Mouse (Mus musculus): ENCODE data around the gene Vmn2r57. TPM values are rescaled to one million over a fixed set of nuclear protein-coding genes. Genes with fewer than 3 reads are reported as not detected.
"Not testable (repeated sequence)": the region's sequence is repeated elsewhere in the genome, so short reads cannot be mapped to it uniquely, and the experiment has no call there.

Gene Vmn2r57
- polyA plus RNA-seq (2015; fragmentation: Nextera tagmentation; extraction: Ambion mirVana) = 0.21 and 0.48 TPM in 2 replicates

DNA sequence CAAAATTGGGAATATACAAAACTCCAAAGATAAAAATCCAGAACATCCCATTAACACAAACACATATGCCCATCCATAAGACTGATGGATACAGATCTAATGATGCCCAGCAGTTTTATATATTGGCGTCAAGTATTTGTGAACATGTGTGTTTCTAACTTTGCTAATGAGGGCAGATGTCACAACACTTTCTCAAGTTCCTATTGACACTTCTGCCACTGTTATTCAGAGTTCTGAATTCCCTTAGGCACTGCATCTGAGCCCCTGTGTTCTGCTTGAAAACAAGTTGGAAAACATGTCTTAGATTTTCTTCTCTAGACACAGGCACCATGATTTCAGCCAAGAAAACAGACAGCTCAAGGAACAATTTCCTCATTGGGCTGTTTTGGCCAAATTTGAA, at the start of gene Vmn2r57:
Gene Vmn2r57 (minus strand): TSS at position 101 of the 400 bp plus-strand sequence.
- not testable (repeated sequence) for H3K4me3 ChIP-seq; H3K9me3 ChIP-seq; H3K4me2 ChIP-seq; H3K4me1 ChIP-seq; H3K27me3 ChIP-seq; H3K27ac ChIP-seq; H3K36me3 ChIP-seq; ATAC-seq (ENCODE audit: insufficient number of reproducible peaks, insufficient read depth, low FRiP score, low TSS enrichment, low read depth); H3K9ac ChIP-seq
- 74% methylated on average over 1 of the region's 1 CpGs for WGBS

- Histone ChIP-seq H3K27ac (no peak overlapping the region), H3K27me3 (no peaks in the 10 kb centered on the region), H3K9ac (no peak overlapping the region), H3K4me1 (no peaks in the 10 kb centered on the region), H3K9me3 (peaks cover 14% of the 10 kb centered on the region), H3K4me2 (no peak overlapping the region), H3K4me3 (no peak overlapping the region), H3K36me3 (peaks cover 16% of the 10 kb centered on the region)
- no peak for ATAC-seq (ENCODE audit: insufficient number of reproducible peaks, insufficient read depth, low FRiP score, low TSS enrichment, low read depth)
- WGBS = 97% methylated on average over 2 of the region's 2 CpGs
Measured at GRCm38 (mm10) chr7:41497871-41498270, 49.4 kb upstream of the Vmn2r57 start.

DNA sequence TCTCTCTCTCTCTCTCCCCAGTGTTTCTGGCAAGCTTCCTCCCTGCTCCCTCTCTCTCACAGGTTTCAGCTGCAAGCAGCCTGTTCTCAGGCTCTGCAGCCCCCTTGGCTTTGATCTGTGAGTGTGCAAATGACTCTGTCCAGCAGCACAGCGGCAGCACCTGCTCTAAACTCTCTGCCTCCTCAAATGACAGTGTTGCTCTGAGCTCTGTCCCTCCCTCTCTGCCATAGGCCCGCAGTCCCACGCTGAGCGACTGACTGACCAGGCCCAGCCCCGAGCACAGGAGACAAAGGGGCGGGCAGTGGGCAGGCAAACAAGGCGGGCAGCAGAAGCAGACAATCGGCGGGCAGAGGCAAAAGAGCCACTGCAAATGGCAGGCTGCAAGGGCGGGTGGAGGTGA, 3.4 kb upstream of the Vmn2r57 start:
- WGBS = 10% methylated on average over 10 of the region's 10 CpGs
- ATAC-seq (ENCODE audit: insufficient number of reproducible peaks, insufficient read depth, low FRiP score, low TSS enrichment, low read depth) = no peak
- Histone ChIP-seq H3K36me3 (no peaks in the 10 kb centered on the region), H3K27ac (no peak overlapping the region), H3K4me2 (no peak overlapping the region), H3K9ac (no peak overlapping the region), H3K9me3 (peaks cover 4% of the 10 kb centered on the region; the same call in 1 of the 2 replicates), H3K4me3 (no peak overlapping the region), H3K4me1 (no peaks in the 10 kb centered on the region), H3K27me3 (no peaks in the 10 kb centered on the region)

DNA sequence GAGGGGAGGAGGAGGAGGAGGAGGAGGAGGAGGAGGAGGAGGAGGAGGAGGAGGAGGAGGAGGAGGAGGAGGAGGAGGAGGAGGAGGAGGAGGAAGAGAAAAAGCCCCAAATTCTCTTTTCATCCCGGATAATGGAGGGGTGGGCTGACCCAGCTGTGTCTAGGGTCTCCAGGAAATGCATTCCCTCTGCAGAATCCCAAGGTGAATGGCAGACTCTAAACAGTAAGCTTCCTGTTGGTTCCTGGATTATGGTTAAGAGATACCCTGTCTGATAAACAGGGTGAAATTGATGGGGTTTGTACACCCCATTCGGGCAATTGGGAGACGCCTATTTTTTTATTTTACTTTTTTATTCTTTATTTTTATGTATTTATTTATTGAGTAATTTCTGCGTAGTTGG, 54.4 kb downstream of the Vmn2r57 start:
- no peaks in the 10 kb centered on the region for H3K36me3 ChIP-seq
- H3K4me2 ChIP-seq = no peak overlapping the region
- H3K4me1 ChIP-seq = no peaks in the 10 kb centered on the region
- no peaks in the 10 kb centered on the region for H3K27me3 ChIP-seq
- WGBS = 73% methylated on average over 4 of the region's 4 CpGs
- H3K27ac ChIP-seq = no peak overlapping the region
- H3K9ac ChIP-seq = no peak overlapping the region
- H3K9me3 ChIP-seq = no peaks in the 10 kb centered on the region
- no peak for ATAC-seq (ENCODE audit: insufficient number of reproducible peaks, insufficient read depth, low FRiP score, low TSS enrichment, low read depth)
- no peak overlapping the region for H3K4me3 ChIP-seq

GRCm38 (mm10) chr7:41393048-41393971, 55.2 kb downstream of the Vmn2r57 start, which contains the start of gene AI987944:
Gene AI987944 (minus strand): TSS chr7:41393379.
- WGBS = under 1% methylated on average over 25 of the region's 25 CpGs
- Histone ChIP-seq H3K36me3 (no peaks in the 10 kb centered on the region), H3K27me3 (no peaks in the 10 kb centered on the region), H3K4me2 (peak within 1 kb of the TSS; percentile 65), H3K9me3 (no peaks in the 10 kb centered on the region), H3K9ac (peak within 1 kb of the TSS; percentile 75), H3K27ac (peak within 1 kb of the TSS; percentile 84), H3K4me3 (peak within 1 kb of the TSS; percentile 63), H3K4me1 (no peaks in the 10 kb centered on the region)
- peak; percentile 96 for ATAC-seq (ENCODE audit: insufficient number of reproducible peaks, insufficient read depth, low FRiP score, low TSS enrichment, low read depth)

Other genes starting within 250 kb of the Vmn2r57 start
- gene AI987944, start 55.3 kb downstream of the Vmn2r57 start, polyA plus RNA-seq (2015; fragmentation: Nextera tagmentation; extraction: Ambion mirVana) = 11.2 and 13.2 TPM in 2 replicates
- 0.10 and 0.17 TPM in 2 replicates for gene Gm20449, start 50.7 kb upstream of the Vmn2r57 start, polyA plus RNA-seq (2015; fragmentation: Nextera tagmentation; extraction: Ambion mirVana)
- gene AW146154, start 51.2 kb upstream of the Vmn2r57 start, polyA plus RNA-seq (2015; fragmentation: Nextera tagmentation; extraction: Ambion mirVana) = 10.7 and 14.5 TPM in 2 replicates
- not detected in 2 replicates for gene Gm6871, start 125.0 kb upstream of the Vmn2r57 start, polyA plus RNA-seq (2015; fragmentation: Nextera tagmentation; extraction: Ambion mirVana)
- gene 2610021A01Rik, start 150.5 kb upstream of the Vmn2r57 start, polyA plus RNA-seq (2015; fragmentation: Nextera tagmentation; extraction: Ambion mirVana) = 13.2 and 16.1 TPM in 2 replicates
- gene Zfp788, start 184.5 kb upstream of the Vmn2r57 start, polyA plus RNA-seq (2015; fragmentation: Nextera tagmentation; extraction: Ambion mirVana) = 15.3 and 15.6 TPM in 2 replicates